Mouse (Mus musculus): ENCODE measurements around the gene Pex13.
"Not testable (repeated sequence)": the region's sequence is repeated elsewhere in the genome, so short reads cannot be mapped to it uniquely, and the experiment has no call there.

Gene Pex13

DNA sequence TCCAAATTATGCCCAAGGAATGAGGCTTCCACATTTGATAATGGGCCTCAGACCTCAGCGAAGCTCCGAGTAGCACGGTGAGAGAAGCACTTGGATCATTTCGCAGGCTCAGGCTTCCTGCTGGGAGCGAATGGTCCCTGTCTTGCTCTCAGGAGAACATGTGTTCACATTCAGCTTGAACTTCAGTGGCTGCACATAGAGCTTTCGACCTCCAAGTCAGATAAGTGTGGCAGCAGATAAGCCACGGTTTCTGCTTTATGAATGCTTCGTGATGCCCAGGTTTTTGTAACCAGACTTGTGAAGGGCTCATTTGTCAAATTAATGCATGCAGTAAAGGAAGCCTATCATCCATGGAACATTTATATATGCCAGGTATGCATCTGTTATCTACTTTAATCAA, 31.2 kb downstream of the Pex13 start:
- DNase-seq: no peak

DNA sequence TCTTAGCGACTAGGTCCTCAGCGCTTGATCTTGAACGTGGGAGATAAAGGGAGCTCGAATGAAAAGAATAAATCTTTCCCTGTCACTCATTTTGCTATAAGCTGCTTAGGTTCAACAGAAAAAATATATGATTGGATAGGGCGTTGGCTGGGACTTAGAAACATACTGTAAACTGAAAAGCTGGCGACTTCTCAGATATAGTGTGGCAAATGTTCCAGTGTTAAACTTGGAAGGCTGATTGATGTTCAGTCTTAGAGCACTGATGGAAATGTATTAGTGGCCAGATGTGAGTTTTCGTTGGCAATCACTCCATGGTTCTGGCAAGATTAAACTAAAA, 31.9 kb downstream of the Pex13 start:
- no peak for DNase-seq

DNA sequence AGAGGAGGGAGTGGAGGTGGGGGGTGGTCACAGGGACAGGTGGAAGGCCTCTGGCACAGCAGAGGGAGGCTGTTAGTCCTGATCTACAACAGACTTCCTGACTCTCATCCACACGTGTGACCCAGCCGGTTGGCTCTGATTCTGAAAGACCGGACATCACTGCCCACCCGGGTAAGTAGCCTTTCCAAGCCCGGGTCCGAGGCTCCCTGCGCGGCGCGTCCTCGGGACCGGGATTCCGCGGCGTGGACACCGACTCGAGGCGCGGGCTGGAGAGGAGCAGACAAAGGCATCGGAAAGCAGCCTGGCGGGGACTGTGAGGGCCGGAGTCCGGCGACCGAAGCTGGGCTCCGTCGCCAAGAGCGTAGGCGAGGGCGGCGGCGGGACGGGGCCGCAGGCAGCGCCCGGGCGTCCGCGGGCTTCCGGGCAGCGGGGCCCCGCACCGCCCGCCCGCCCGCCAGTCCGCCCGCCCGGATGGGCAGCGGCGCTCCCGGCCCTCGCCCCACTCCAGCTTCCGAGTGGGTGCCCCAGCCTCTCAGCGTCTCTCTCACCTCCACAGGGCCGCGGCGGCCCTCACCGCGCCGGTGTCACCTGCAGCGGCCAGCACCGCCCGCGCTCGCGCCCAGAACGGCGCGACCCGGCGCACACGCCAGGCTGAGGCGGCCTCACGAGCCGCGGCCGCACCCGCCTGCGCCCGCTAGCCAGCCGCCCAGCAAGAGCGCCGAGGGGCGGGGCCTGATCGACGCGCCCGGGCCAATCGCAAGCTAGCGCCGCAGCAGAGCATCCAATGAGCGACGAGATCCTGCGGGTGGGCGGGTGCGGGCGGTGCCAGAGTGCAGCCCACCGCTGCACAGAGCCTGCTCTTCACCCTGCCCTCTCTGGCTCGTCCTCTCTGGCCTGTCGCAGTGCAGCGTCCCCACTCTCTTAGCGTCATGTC, 32.5 kb downstream of the Pex13 start, which contains the start of gene 0610010F05Rik:
Gene 0610010F05Rik, minus strand, starts transcription at position 695 of the 934 bp plus-strand sequence.
- peak; percentile 92 for DNase-seq

DNA sequence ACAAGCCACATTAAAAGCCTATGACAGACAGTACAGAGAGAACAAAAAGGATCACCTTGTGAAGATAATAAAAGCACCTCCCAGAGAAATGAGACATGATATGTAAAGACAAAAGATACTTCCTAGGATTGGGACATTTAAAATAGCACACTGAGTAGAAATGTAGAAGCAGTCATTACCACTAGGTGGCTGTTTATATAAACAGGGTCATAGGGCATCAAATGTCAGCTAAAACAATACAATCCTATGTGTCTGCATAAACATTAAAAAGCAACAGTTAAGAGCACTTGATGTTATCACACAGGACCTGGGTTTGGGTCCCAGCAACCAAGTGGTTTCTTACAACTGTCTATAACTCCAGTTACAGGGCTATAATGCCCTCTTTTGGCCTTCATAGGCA, 35.1 kb downstream of the Pex13 start:
- no peak for DNase-seq

DNA sequence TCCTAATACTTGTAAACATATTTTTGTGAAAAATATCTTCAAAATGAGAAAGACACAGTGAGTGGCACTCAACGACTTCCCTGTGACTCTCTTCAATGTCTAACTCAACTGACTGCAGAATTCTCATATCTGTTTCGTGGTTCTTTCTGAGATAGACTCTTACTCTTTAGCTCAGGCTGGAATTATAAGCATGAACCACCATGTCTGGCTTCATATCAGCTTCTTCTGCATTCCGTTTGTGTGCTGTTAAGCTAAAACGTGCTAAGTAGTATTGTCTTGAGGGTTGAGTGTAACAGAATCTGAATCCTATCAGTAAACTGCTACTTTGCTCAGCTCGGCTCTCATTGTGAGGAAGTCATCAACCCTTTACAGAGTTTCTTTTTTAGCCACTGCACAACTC, 46.8 kb downstream of the Pex13 start:
- DNase-seq: no peak

DNA sequence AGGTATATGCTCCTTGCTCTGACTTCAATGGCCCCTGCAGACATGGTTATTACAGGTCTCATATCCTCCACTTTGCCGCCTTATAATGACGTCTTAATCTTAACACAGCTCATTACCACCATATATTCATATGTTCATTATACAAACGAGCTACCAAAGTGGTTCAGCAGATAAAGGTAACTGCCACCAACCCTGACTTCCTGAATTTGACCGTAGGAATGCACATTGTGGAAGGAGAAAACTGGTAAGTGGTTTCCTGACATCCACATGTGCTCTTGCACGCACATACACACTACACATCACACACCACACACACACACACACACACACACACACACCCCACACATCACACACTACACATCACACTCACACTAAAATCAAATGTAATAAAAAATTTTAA, 51.2 kb downstream of the Pex13 start:
- no peak for DNase-seq

DNA sequence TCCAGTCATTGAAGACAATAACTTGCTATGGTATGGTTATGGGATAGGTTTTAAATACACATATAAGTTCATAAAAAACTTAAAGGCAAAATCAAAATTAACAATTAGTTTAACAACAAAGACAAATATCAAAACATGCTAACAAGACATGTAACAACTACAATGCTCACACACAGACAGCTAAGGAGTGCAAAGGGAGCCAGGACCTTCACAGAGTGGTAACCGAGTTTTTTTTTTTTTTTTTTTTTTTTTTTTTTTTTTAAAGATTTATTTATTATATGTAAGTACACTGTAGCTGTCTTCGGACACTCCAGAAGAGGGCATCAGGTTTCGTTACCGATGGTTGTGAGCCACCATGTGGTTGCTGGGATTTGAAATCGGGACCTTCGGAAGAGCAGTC, 58.5 kb downstream of the Pex13 start:
- DNase-seq: not testable (repeated sequence)
